Mouse (Mus musculus): Measurements from ENCODE around the gene Spice1.
A peak's percentile ranks its signal among the peaks of the same experiment; 100 is the strongest.

Gene Spice1

DNA sequence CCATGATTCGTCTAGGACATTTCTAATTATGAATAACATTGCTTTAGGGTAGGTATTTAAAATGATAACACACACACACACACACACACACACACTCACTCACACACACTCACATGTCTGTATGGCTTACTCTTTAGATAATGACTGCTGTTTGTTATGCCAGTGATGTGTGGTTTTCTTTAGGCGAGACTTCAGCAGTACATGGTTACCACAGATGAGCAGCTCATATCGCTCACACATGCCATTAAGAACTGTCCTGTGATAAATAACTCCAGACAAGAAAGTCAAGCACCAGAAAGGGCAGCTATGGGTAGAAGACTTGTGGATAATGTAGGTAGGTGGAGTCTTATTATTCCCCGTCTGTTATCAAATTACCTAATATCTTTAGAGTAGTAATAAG lies 28.5 kb downstream of the Spice1 start:
- DNase-seq, result no peak

DNA sequence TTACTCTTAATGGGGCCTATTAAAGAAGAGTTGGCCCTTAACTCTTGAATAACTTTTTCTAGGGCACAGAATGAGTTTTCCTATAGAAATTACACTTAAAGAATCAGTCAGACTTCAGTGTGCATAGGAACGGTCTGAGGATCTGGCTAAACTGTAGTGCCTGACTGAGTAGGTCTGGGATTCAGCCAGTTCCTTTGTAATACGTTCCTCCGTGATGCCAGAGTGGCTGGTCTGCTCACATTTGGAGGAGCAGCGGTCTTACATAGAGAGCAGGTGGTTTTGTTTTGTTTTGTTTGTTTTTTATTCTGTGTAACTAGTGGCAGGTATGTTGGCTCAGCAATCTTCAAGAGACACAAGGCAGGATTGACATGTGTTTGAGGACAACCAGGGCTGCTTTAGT lies 33.1 kb downstream of the Spice1 start:
- no peak for DNase-seq

- DNase-seq, result no peak
These were observed 34.7 kb downstream of the Spice1 start for GRCm38 (mm10) chr16:44381578-44381977.

GRCm38 (mm10) chr16:44383549-44383948 lies 36.6 kb downstream of the Spice1 start:
- no peak for DNase-seq

DNA sequence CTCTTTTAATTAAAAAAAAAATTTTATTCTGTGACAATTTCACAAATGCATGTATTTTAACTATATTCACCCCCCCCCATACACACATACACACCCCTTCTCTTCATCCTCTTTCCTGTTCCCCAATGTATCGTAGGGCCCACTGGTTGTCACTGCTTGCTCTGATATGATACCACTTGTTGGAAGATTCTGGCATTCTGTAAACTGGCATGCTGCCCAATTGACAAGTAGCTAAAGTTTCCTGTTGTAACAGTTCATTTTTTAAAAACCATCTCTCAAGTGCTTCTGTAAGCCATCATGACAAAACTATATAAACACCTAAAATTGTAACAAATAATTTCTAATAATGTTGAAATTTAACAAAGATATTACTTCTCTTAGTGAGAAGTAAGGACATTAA lies 37.3 kb downstream of the Spice1 start:
- DNase-seq, result no peak

- peak; percentile 25 for DNase-seq
These were observed 45.1 kb downstream of the Spice1 start for GRCm38 (mm10) chr16:44391877-44392548.

DNA sequence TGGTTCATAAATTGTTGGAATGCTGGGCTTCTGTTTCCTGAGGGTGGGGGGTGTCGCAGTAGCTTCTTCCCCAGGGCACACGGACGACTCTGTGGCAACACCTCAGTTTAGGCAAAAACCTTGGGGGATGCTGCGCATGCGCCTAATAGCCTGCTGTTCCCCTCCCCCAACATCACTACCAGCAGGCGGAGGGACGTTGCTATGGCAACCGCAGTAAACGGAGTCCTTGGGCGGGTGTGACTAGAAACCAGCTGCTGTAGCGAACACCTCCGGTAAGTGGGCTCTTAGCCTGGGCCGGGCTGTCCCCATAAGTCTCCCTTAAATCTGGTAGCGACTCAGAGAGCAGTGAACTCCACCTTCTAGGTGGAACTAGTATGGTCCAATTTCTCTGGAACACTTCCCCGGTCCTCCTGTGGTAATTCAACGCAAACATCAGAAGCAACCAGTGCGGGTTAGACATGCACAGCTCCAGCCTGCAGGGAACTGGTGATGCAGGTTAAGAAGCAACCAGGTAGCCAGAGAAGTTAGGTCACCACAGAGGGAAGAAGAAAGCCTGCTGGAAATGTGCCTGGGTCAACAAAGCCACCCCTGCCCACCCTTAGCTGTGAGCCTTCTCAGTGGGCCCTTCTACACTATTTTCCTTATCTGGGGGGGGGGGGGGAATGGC lies 47.8 kb downstream of the Spice1 start, which contains the start of gene Cfap44:
Cfap44 (plus strand) TSS at position 220 of the 667 bp plus-strand sequence.
- DNase-seq, result peak; percentile 88

GRCm38 (mm10) chr16:44404933-44405332 lies 58.0 kb downstream of the Spice1 start:
- DNase-seq, result no peak

- no peak for DNase-seq
These were observed 60.3 kb downstream of the Spice1 start for GRCm38 (mm10) chr16:44407211-44407610.

- DNase-seq, result no peak
These were observed 61.4 kb downstream of the Spice1 start for GRCm38 (mm10) chr16:44408290-44408689.

DNA sequence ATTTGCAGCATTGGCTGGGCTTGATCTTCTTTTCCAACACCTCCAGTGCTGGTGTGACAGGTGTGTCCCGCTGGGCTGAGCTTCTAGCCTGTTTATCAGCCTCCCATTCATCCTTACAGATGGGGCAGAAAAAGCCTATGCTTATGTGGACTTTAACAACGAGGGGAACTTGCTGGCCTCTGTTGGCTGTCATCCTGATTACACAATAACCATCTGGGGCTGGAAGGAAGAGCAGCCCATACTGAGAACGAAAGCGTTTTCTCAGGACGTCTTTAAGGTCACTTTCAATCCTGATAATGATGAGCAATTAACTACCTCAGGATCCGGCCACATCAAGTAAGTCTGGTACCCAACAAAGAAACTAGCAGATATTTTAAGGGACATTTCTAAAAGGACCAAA lies 63.3 kb downstream of the Spice1 start:
- DNase-seq, result no peak

DNA sequence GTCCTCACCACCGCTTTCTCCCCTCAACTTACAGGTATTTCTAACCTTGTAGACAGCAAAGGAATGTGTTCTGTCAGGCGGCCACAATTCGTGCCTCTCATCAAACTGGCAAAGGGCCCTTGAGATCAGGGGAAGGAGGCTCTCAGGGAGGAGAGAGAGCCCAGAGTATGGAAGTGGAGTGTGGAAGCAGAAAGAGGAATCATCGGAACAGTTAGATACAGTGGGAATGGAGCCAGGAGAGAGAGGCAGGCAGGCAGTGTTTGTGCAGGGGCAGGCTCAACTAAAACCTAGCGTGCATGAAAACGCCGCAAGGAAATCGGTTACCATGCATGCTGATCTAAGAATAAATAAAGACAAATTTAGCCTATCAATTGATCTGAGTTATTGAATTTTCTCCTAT lies 70.7 kb downstream of the Spice1 start:
- DNase-seq, result no peak

DNA sequence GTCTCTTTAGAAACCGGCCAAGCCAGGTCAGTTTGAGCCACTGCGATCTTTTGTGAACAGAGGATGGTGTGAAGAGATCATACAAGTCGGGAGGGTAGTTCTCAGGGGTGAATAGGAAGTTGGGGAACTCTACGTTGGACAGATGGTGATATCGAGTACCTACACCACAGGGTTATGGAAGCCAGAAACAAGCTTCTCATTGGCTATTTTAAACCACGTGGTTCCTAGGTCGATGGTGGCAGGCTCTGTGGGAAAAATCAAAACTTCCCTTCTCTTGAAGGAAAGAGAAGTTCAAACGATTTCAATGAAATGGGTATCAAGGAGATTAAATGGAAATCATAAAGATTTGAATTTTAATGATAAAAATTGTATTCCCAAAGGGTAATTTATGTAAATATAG lies 74.8 kb downstream of the Spice1 start:
- no peak for DNase-seq

- no peak for DNase-seq
These were observed 76.6 kb downstream of the Spice1 start for GRCm38 (mm10) chr16:44423499-44423898.

DNA sequence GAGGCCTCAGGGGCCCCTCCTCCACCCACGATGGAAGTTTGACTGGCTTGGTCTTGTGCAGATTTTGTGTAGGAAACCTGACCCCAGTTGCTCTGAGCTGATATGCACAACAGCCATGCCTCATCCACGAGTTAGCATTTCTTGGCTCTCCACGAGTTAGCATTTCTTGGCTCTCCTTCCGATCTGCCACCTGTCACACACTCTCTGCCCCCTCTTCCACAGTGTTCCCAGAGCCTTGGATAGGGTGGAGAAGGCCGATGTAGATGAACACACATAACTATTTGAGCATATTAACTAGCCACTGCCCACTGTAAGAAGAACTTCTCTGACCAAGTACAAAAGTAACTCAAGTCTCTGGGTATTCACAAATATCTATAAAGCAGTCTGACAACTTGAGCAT lies 81.5 kb downstream of the Spice1 start:
- no peak for DNase-seq

- DNase-seq, result no peak
These were observed 83.1 kb downstream of the Spice1 start for GRCm38 (mm10) chr16:44430021-44430420.

DNA sequence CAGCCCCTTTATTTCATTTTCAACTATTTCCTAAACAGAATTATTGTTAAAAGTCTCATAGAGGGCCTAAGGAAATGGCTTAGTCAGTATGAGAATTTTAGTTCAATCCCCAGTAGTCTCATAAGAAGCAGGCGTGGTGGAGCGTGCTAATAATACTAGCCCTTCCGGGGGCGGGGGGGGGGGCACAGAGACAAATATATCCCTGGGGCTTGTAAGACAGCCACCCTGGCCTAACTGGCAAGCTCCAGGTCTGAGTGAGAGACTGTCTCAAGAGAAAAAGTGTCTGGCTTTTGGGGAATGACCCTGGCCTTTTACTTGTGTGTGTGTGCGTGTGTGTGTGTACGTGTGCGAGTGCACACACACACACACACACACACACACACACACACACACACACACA lies 88.0 kb downstream of the Spice1 start:
- no peak for DNase-seq

- no peak for DNase-seq
These were observed 88.6 kb downstream of the Spice1 start for GRCm38 (mm10) chr16:44435481-44435880.
